Mouse (Mus musculus) thymus, adult 2 months (tissue): ENCODE measurements around the gene Fbxl13. TPM values are rescaled to one million over a fixed set of nuclear protein-coding genes. Genes with fewer than 3 reads are reported as not detected.

Source experiments
- DNase-seq: peaks from one replicate; pipeline ENCODE4 v3.0.0; 2021
- H3K27ac ChIP-seq: fragments of 200-500 bp; 2 replicates; pipeline ENCODE4 v1.5.1; 2012; ENCODE audit warnings: low read length, control low read depth; ENCODE audit not compliant: control insufficient read depth, insufficient read depth
- H3K27me3 ChIP-seq: fragments of 200-500 bp; 2 replicates; pipeline ENCODE4 v1.6.1; 2012; ENCODE audit warnings: mild to moderate bottlenecking, low read length, moderate library complexity, mixed read lengths; ENCODE audit not compliant: control insufficient read depth, insufficient read depth
- H3K36me3 ChIP-seq: fragments of 200-500 bp; 2 replicates; pipeline ENCODE4 v1.6.1; 2012; ENCODE audit warnings: mild to moderate bottlenecking, low read length, moderate library complexity; ENCODE audit not compliant: control insufficient read depth, insufficient read depth
- H3K4me1 ChIP-seq: fragments of 200-500 bp; replicated peaks from 2 replicates; pipeline ENCODE4 v1.6.1; 2012; ENCODE audit warnings: low read length; ENCODE audit not compliant: control insufficient read depth, insufficient read depth
- H3K4me3 ChIP-seq: fragments of 200-500 bp; 2 replicates; pipeline ENCODE4 v1.5.1; 2012; ENCODE audit warnings: mild to moderate bottlenecking, low read length, control low read depth, moderate library complexity; ENCODE audit not compliant: control insufficient read depth, insufficient read depth
- CTCF ChIP-seq: fragments of 200-500 bp; IDR thresholded peaks from 2 replicates; pipeline ENCODE4 v1.5.1; 2012; ENCODE audit warnings: mild to moderate bottlenecking, control low read depth, low read length, moderate library complexity, borderline replicate concordance; ENCODE audit not compliant: control insufficient read depth, poor library complexity, insufficient read depth; ENCODE audit errors: extremely low read depth
- POLR2A ChIP-seq: fragments of 200-500 bp; IDR thresholded peaks from 2 replicates; pipeline ENCODE4 v1.6.1; 2012; ENCODE audit warnings: mild to moderate bottlenecking, low read length, control low read depth, moderate library complexity; ENCODE audit not compliant: control insufficient read depth, poor library complexity, insufficient read depth; ENCODE audit errors: extremely low read depth
- WGBS: fragments of 180-500 bp; shearing (Covaris S2); methylation state at CpG from one replicate; pipeline ENCODE4 v1.1.7; 2018; 5-methylcytosine and 5-hydroxymethylcytosine counted together
- polyA plus RNA-seq: library from polyadenylated mRNA; depleted of rRNA; stranded (reverse); fragments of >200 nt; gene quantifications from 2 replicates; pipeline ENCODE4 v1.2.3, GENCODE M21; 2012; rRNA removed

Fbxl13 gene
- 0.09 and 0.12 TPM in 2 replicates for polyA plus RNA-seq

DNA sequence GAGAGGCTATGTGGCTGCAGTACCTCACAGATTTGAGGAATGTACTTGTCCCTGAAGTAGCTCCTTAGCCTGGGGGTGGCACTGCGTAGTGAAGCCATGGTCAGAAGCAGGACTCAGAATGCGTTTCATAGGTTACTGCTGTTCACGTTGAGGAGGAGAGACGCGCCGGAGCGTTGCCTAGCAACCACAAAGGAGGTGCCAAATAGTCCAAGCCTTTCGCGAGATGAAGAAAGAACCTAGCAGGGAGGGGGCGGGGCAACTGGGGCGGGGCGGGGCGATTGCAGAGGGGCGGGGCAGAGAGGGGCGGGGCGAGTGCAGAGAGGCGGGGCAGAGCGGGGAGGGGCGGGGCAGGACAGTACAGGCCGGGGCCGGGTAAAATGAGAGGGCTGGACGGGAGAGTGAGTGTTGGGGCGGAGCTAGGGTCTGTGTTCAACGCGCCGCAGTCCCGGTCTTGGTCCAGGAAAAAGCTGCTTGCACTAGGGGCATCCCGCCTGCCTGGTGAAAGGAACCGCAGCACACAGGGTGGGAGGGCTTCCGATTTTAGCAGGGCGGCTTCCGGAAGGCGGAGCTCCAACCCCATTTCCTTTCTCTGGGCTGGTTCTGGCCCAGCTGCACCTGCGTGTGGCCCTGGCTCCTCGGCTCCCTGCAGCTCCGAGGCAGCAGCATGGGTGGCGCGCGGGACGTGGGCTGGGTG lies at the start of gene Fbxl13, which contains the start of gene Armc10:
Fbxl13 (minus strand) TSS at position 196 of the 694 bp plus-strand sequence.
Armc10 (plus strand) TSS at position 375 of the 694 bp plus-strand sequence.
- peak; percentile 89 for DNase-seq
- Histone ChIP-seq H3K27ac (peak within 1 kb of the TSS; percentile 55; the same call in 1 of the 2 replicates), H3K36me3 (peaks cover 14% of the 10 kb centered on the region), H3K27me3 (no peaks in the 10 kb centered on the region), H3K4me3 (peak within 1 kb of the TSS; percentile 81), H3K4me1 (peaks cover 11% of the 10 kb centered on the region)
- 1% methylated on average over 37 of the region's 40 CpGs for WGBS
- TF ChIP-seq POLR2A (peak; percentile 91), CTCF (no peak)

DNA sequence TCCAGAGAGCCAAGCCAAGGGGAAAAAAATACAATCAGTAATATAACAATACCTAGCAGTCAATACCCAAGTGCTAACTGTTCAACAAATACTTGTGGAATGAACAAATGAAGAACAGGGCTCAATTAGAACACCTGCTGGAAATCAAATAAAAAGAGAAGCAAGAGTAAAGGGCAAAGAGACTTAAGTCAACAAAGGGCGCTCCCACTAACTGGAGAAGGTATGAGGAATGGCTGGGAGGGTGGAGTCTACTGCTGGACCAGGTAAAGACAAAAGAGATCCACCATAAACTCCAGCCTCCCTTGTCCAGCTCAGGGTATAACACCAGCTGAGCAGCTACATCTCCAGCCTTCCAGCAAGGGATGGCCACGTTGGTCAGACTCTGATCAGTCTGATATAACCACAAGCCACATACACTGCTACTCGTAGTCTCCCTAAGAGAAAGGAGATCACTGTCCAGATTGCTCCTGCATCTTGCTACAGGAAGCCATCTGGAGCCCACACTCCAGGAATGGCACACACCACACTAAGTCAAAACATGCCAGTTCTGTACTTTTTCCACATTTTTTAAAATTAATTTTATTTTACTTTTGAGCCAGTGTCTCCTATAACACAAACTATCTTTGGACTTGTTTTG lies 49.5 kb upstream of the Fbxl13 start:
- WGBS: 69% methylated on average over 3 of the region's 3 CpGs
- H3K27ac ChIP-seq: no peak overlapping the region
- no peak overlapping the region for H3K4me3 ChIP-seq
- H3K4me1 ChIP-seq: no peaks in the 10 kb centered on the region
- TF ChIP-seq CTCF (no peak), POLR2A (no peak)
- no peaks in the 10 kb centered on the region for H3K27me3 ChIP-seq
- no peaks in the 10 kb centered on the region for H3K36me3 ChIP-seq
- no peak for DNase-seq

DNA sequence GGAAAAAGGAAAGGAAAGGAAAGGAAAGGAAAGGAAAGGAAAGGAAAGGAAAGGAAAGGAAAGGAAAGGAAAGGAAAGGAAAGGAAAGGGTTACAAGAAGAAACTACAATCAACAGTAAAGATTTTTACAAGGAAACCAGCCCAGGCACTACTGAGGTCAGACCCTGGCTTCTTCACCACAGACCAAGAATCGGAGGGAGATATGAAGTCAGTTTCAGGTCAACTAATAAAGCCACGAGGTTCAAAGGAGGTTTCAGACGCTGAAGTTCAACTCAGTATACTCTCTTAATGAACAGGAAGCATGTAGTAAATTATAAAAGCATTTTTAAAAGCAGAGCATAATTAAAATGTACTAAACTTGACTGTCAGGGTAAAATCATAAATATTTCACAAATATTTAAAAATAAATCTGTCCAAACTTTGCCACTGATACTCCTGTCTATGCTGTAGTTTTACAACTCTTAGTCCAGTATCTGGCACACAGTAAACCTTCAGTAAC lies 48.0 kb upstream of the Fbxl13 start:
- Histone ChIP-seq H3K36me3 (no peaks in the 10 kb centered on the region), H3K27me3 (no peaks in the 10 kb centered on the region), H3K4me3 (no peak overlapping the region), H3K27ac (no peak overlapping the region), H3K4me1 (no peaks in the 10 kb centered on the region)
- no peak for DNase-seq
- 29% methylated on average over 3 of the region's 3 CpGs for WGBS
- TF ChIP-seq POLR2A (no peak), CTCF (no peak)

DNA sequence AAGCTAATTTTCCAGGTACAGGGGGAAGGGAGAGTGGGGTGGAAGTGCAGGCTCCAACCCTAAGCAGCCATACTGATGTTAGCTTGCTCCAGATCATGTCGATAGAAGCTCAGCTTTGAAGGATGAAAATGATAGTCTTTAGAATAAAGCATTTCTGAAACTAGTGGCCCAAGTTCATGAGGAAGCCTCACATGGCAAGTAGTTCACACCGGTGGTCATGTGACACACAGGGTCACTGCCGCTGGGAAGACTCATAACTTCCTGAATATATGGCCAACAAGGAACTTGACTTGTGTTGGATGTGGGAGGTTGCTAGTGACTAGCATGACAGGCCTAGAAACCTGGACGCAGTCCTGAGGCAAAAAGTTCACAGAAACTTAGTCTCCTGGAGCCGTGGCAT lies 46.8 kb upstream of the Fbxl13 start:
- H3K27me3 ChIP-seq: no peaks in the 10 kb centered on the region
- no peaks in the 10 kb centered on the region for H3K36me3 ChIP-seq
- TF ChIP-seq POLR2A: no peak
- TF ChIP-seq CTCF: no peak
- no peak overlapping the region for H3K4me3 ChIP-seq
- H3K27ac ChIP-seq: no peak overlapping the region
- 96% methylated on average over 5 of the region's 5 CpGs for WGBS
- no peaks in the 10 kb centered on the region for H3K4me1 ChIP-seq
- DNase-seq: no peak

DNA sequence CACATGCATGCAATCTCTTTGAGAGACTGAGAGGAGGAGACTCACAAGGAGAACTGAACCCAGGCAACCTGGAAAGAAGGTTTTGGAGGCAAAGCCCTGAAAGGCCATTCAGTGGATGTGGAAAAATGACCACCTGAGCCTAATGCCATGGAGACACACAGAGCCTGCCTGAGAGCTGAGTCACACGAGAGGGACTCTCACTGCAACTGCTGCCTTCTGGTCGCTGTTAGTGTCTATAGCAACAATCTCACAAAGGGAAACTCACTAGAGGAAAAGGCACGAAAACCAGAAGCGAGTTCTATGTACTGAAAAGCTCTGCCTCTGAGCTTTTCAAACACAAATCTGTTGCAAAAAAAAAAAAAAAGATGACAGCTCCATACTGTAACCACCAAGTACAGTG lies 41.6 kb upstream of the Fbxl13 start:
- Histone ChIP-seq H3K4me3 (no peak overlapping the region), H3K27ac (no peak overlapping the region), H3K36me3 (no peaks in the 10 kb centered on the region), H3K4me1 (no peaks in the 10 kb centered on the region), H3K27me3 (no peaks in the 10 kb centered on the region)
- TF ChIP-seq CTCF: no peak
- TF ChIP-seq POLR2A: no peak
- DNase-seq: no peak
- WGBS: 76% methylated on average over 4 of the region's 4 CpGs

DNA sequence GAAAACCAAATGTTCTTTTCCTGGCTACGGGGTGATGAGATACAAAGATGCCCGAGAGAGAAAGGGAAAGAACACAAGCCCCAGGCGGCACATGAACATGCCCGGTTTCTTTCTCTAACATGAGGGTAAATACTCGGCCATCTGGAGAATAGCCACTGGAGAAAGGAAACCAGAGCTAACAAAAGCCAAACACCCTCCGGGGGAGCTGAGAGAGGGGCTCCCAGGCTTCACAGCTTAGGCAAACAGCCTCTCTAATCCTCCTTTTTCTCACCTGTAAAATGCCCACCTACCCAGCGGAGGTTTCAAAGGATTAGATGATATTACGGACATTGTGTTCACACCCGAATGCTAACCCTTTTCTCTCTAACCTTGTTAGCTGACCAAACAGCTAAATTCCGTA lies 39.6 kb upstream of the Fbxl13 start:
- DNase-seq: no peak
- H3K4me1 ChIP-seq: no peaks in the 10 kb centered on the region
- H3K27ac ChIP-seq: no peak overlapping the region
- H3K36me3 ChIP-seq: no peaks in the 10 kb centered on the region
- H3K4me3 ChIP-seq: no peak overlapping the region
- no peak for TF ChIP-seq POLR2A
- no peak for TF ChIP-seq CTCF
- no peaks in the 10 kb centered on the region for H3K27me3 ChIP-seq
- 89% methylated on average over 10 of the region's 10 CpGs for WGBS

DNA sequence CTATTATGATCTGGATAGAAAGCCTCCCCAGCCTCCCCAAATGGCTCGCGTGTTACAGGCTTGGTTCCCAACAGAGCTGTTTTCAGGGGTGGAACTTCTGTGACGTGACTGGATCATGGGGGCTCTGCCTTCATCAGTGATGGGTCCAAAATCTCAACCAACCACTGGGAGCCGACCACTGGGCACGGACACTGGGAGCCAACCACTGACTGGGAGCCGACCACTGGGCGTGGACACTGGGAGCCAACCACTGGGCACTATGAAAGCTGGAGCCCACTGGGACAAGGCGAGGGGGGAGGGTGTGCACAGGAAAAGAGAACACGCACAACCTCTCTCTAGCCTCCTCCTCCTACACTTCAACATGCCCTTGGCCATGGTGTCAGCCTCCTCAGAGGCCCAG lies 38.4 kb upstream of the Fbxl13 start:
- TF ChIP-seq POLR2A: no peak
- no peak for TF ChIP-seq CTCF
- Histone ChIP-seq H3K27me3 (no peaks in the 10 kb centered on the region), H3K27ac (no peak overlapping the region), H3K4me3 (no peak overlapping the region), H3K36me3 (no peaks in the 10 kb centered on the region), H3K4me1 (no peaks in the 10 kb centered on the region)
- 96% methylated on average over 9 of the region's 9 CpGs for WGBS
- no peak for DNase-seq
